Mouse (Mus musculus) cortical plate, adult 2 months (tissue): ENCODE data around the gene Fam151a. TPM values are rescaled to one million over a fixed set of nuclear protein-coding genes. Genes with fewer than 3 reads are reported as not detected.
"Not testable (repeated sequence)": the region's sequence is repeated elsewhere in the genome, so short reads cannot be mapped to it uniquely, and the experiment has no call there.

Source experiments
- H3K27ac ChIP-seq: fragments of 200-500 bp; 2 replicates; pipeline ENCODE4 v1.5.1; 2012; ENCODE audit warnings: low read length, control low read depth, inconsistent platforms; ENCODE audit not compliant: insufficient read depth
- H3K4me1 ChIP-seq: fragments of 200-500 bp; 2 replicates; pipeline ENCODE4 v1.6.1; 2011; ENCODE audit warnings: low read length; ENCODE audit not compliant: control insufficient read depth, insufficient read depth
- H3K4me3 ChIP-seq: fragments of 200-500 bp; 2 replicates; pipeline ENCODE4 v1.5.1; 2011; ENCODE audit warnings: mild to moderate bottlenecking, low read length, control low read depth; ENCODE audit not compliant: insufficient read depth
- CTCF ChIP-seq: fragments of 200-500 bp; IDR thresholded peaks from 2 replicates; pipeline ENCODE4 v1.5.1; 2011; ENCODE audit warnings: mild to moderate bottlenecking, control low read depth, low read length; ENCODE audit not compliant: insufficient read depth; ENCODE audit errors: extremely low read depth
- POLR2A ChIP-seq: fragments of 200-500 bp; IDR thresholded peaks from 2 replicates; pipeline ENCODE4 v1.6.1; 2011; ENCODE audit warnings: mild to moderate bottlenecking, low read length, control low read depth; ENCODE audit not compliant: insufficient read depth; ENCODE audit errors: extremely low read depth
- polyA plus RNA-seq: library from polyadenylated mRNA; depleted of rRNA; stranded (reverse); fragments of >200 nt; gene quantifications from 2 replicates; pipeline ENCODE4 v1.2.3, GENCODE M21; 2012

Fam151a gene
- polyA plus RNA-seq, 1 experiment: 0.06 TPM

DNA sequence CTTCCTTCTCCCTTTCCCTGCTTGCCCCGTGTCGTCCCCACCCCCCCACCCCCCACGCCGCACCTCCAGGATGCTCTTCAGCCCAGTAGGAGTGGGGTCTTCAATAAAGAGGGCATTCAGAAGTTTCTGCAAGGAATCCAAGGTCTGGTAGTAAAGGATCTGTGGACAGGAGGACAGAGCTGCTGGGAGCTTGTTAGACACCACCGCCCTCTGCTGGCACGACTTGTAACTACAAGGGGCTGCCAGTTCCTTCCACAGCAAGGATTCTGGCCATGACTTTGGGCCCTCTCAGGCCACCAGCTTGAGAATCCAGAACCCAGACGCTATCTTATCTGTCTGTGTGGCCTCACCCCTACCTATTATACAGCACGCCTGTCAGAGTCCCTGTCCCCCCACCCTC, 25.3 kb upstream of the Fam151a start:
- peaks cover 7% of the 10 kb centered on the region for H3K4me1 ChIP-seq
- H3K27ac ChIP-seq: no peak overlapping the region
- TF ChIP-seq CTCF: peak; percentile 98
- no peak for TF ChIP-seq POLR2A
- no peak overlapping the region for H3K4me3 ChIP-seq

DNA sequence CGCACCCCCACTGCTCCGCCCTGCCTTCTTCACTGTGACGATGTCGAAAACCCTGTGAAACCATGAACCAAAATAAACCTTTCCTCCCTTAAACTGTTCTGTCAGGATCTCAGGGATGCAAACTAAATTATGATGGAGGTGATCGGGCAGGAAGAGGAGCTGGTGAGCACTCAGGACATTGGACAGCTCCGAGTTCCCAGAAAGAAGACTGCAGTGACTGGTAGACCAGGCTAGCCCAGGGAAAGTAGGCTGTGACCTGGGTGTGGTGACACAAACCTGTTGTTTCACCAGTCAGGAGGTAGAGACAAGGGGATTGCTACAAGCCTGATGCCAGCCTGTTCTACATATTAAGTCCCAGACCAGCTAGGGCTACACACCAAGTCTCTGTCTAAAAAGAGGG, 20.1 kb upstream of the Fam151a start:
- no peak overlapping the region for H3K4me3 ChIP-seq
- TF ChIP-seq POLR2A (no peak), CTCF (no peak)
- no peak overlapping the region for H3K27ac ChIP-seq
- no peaks in the 10 kb centered on the region for H3K4me1 ChIP-seq

DNA sequence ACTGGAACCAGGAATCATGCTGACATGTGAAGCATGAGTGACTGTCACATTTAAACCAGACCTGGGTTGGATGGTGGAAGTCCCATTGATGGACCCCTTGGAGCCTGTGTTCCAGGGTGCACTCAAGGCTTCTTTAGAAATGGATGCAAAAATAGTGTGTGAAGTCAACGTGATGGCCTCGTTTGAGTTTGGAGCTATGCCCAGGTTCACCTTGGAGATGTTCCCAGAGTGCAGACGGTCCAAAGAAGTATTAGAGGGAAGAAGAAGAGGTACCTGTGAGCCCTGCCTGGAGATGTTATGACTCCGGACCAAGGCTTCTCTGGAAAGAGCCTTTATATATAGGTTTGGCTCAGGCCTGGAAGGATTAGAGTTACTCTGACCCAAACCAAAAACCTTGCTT, 13.1 kb upstream of the Fam151a start:
- H3K4me3 ChIP-seq: no peak overlapping the region
- H3K27ac ChIP-seq: no peak overlapping the region
- TF ChIP-seq POLR2A: no peak
- no peaks in the 10 kb centered on the region for H3K4me1 ChIP-seq

DNA sequence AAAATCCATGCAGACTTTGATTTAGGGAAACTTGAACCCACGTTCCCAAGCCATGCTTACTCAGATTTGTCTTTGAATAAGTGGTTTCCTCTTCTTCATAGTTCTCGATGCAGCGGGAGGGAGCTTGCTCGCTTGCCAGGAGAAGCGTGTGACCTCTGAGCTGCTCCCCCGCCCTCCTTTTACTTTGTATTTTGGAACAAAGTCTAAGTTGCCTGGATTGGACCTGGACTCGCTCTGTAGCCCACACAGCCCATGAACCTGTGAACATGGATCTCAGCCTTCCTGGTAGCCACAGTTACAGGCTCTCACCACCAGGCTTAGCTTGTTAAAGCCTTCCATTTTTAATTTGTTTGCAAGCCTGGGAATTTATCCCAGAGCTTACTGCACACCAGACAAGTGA, 2.9 kb upstream of the Fam151a start, which contains the start of gene Mroh7:
Gene Mroh7 (minus strand): TSS at position 112 of the 400 bp plus-strand sequence.
- Histone ChIP-seq H3K4me3 (no peak within 1 kb of the TSS), H3K27ac (no peak within 1 kb of the TSS), H3K4me1 (no peaks in the 10 kb centered on the region)
- no peak for TF ChIP-seq POLR2A
- TF ChIP-seq CTCF: no peak

DNA sequence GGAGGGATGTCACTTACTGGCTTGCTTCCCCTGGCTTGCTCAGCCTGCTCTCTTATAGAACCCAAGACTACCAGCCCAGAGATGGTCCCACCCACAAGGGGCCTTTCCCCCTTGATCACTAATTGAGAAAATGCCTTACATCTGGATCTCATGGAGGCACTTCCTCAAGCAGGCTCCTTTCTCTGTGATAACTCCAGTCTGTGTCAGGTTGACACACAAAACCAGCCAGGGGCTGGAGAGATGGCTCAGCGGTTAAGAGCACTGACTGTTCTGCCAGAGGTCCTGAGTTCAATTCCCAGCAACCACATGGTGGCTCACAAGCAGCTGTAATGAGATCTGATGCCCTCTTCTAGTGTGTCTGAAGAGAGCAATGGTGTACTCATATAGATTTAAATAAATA, 3.2 kb downstream of the Fam151a start:
- not testable (repeated sequence) for H3K4me3 ChIP-seq, H3K4me1 ChIP-seq, H3K27ac ChIP-seq

DNA sequence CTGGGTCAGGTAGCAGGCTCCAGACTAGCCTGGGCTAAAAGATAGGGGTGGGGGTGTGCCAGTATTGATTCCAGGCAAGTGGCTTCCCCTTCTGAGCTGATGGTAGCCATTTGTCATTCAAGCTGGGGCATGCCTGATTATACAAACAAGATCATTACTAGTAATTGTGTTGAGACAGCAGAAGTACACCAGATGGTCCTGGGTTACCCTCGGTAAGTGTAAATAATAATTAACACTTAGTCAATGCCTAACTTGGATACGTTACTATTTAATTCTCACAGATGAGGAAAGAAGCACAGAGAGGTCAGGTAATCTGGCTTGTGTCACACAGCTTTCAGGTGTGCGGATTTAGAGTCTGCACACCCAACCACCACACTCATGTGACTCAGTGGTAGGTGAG, 4.2 kb downstream of the Fam151a start:
- Histone ChIP-seq H3K4me1 (no peaks in the 10 kb centered on the region), H3K27ac (no peak overlapping the region), H3K4me3 (no peak overlapping the region)
- TF ChIP-seq POLR2A (no peak), CTCF (no peak)

DNA sequence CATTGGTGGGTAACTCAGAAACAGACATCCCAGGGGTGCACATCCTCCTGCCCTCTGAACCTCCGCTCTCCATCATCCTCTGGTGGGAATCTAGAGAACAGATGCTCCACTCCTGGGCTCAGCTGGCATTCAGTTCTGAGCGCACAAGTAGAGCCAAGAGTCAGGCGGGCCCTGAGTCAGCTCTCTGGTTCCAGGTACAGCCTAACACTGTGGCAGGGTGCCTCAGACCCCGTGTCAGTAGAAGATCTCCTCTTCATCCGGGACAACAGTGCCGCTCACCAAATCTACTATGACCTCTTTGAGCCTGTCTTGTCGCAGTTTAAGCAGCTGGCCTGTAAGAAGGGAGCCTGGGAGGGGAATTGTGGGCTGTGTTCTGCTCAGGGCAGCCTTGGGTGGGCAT, 12.2 kb downstream of the Fam151a start:
- Histone ChIP-seq H3K27ac (no peak overlapping the region), H3K4me1 (peaks cover 1% of the 10 kb centered on the region; the same call in 1 of the 2 replicates), H3K4me3 (no peak overlapping the region)
- TF ChIP-seq CTCF: no peak
- TF ChIP-seq POLR2A: no peak

DNA sequence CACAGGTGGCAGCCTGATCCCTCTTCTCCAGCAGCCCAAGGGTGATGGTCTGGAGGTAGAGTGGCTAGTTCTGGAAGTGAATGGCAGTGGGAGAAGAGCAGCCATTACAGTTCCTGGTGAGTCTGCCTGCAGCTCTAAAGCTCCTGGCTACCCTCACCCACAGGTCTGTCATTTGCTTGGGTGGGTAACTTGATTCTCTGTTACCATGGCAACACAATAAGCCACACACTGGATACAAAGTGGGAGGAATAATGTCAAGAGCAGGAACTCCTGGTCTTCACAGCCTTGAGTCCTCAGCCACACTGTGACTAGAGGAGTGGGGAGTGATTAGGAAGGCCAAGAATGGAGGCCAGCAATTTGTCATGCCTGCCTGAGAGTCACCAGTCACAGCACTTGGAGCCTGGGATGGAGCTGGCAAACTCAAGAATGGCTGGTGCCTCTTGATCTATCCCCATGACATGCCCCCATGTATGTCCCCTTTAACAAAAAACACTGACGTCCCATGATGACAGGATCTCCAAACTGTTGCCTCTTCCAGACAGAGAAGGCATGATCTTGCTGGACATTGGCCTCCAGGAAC, 13.4 kb downstream of the Fam151a start:
- TF ChIP-seq CTCF: no peak
- TF ChIP-seq POLR2A: no peak
- peaks cover 1% of the 10 kb centered on the region; the same call in 1 of the 2 replicates for H3K4me1 ChIP-seq
- no peak overlapping the region for H3K27ac ChIP-seq
- no peak overlapping the region for H3K4me3 ChIP-seq

DNA sequence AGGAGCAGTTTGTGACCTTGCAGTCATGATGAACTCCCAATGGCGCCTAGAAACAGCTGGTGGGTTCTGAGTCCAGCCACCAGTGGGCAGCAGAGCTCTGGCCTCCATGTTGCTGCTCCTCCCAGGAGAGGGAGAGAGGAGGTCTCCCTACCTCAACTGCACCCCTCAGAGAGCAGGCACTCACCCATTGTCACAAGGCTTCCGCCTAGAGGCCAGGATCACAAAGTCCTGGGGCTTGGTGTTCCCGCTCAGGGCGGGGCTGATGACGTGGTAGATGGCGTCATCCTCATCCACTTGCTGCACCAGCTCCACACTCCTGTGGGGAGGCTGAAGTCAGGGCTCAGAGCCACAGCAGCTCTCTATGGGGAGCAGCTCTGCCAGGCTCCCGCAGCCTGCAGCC, 16.0 kb downstream of the Fam151a start:
- Histone ChIP-seq H3K27ac (no peak overlapping the region), H3K4me3 (peak overlapping the region; percentile 5; the same call in 1 of the 2 replicates), H3K4me1 (peaks cover 1% of the 10 kb centered on the region; the same call in 1 of the 2 replicates)
- TF ChIP-seq POLR2A (peak; percentile 56; the same call in 1 of the 2 replicates), CTCF (peak; percentile 73)

DNA sequence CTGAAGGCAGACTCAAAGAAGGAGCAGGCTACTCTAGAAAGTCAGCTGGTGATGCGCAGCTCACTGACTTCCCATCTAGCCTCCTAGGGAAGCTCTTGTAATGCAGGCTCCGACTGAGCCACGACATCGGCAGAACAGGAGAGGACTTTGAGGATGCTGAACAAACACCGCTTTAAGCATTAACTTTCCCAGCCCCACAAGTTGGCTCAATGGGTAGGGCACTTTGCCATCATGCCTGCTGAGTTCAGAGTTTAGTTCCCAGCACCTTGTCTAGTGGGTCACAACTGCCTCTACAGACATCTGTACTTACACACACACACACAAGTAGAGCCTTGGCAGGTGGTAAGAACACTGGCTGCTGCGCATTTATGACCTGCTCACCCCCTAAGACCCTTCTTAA, 18.0 kb downstream of the Fam151a start:
- no peak overlapping the region for H3K4me3 ChIP-seq
- no peak for TF ChIP-seq CTCF
- TF ChIP-seq POLR2A: no peak
- H3K4me1 ChIP-seq: peaks cover 1% of the 10 kb centered on the region; the same call in 1 of the 2 replicates
- H3K27ac ChIP-seq: no peak overlapping the region

DNA sequence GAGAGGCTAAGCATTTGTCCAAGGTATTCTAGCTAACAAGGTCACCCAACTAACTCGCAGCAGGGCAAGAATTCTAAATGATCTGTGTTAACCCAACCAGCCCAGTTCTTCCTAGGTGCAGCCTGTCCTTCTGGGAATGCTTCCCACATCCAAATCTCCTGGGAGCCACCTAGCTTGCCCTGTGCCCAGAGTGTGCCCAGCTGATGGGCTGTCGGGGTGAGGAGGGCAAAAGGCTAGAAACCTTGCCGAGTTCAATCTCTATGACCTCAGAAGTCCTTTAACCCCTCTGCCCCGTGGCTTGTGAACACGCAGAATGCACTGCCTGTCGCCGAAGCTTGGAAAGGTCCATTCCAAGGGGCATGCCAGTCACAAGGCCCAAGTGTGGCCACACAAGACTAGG, 30.5 kb downstream of the Fam151a start:
- Histone ChIP-seq H3K27ac (no peak overlapping the region), H3K4me3 (no peak overlapping the region), H3K4me1 (no peaks in the 10 kb centered on the region)
- no peak for TF ChIP-seq POLR2A
- TF ChIP-seq CTCF: no peak
